Mouse (Mus musculus) cerebellum, postnatal 10 days (tissue): ENCODE measurements at regions not wholly inside any gene's neighbourhood (a gene's known extent, or its start where the extent isn't known, plus 50 kb on each side); places are given as distances from the start of the nearest gene placed in this dataset.

Source experiments
- DNase-seq, 2 experiments: peaks; one replicate each; pipeline ENCODE4 v3.0.0; 2021; ENCODE audit warnings: mixed read lengths in 2 of 2

GRCm38 (mm10) chr14:115015299-115015698 lies 76.7 kb upstream of the Gpc5 start:
- DNase-seq: peak in 1 of 2 experiments; percentile 9

GRCm38 (mm10) chr14:115017410-115018153 lies 74.4 kb upstream of the Gpc5 start:
- DNase-seq: peak; percentile 77 to 79

- DNase-seq: no peak
These were observed 64.0 kb upstream of the Gpc5 start for GRCm38 (mm10) chr14:115028011-115028410.

- no peak for DNase-seq
These were observed 60.3 kb upstream of the Gpc5 start for GRCm38 (mm10) chr14:115031734-115032133.

- DNase-seq: no peak
These were observed 58.5 kb upstream of the Gpc5 start for GRCm38 (mm10) chr14:115033375-115033969.

GRCm38 (mm10) chr14:115034718-115035437 lies 57.1 kb upstream of the Gpc5 start:
- DNase-seq: no peak

DNA sequence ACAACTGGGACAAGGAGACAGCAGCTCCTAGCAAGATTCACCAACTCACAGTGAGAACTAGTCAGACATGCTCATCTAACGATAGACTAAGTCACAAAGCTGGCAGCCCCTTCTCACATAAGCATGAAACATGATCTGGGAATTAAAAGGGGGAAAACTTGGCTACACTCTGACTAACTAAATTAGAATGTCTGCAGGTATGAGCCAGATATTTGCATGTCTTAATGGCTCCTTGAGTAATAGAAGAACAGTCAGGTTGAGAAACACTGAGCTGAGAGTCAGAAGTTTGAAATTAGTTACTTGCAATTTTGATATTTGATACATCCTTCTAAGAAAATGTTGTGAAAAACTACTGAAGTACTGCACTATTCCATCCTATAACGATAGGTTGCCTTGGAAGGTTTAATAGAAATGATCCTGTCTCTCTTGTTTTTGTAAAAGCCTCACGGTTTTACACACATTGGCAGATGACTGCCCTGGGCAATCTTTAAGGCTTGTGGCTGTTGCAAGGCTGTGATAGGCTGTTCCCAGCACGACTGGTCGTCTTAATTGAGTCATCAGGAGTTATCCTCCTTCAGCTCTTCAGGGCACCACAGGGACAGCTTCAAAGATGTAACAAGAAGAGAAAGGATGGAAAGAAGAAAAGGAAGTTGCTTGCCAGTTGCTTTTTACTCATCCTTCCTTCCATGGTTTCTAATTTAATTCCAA lies 54.8 kb upstream of the Gpc5 start:
- DNase-seq: no peak

DNA sequence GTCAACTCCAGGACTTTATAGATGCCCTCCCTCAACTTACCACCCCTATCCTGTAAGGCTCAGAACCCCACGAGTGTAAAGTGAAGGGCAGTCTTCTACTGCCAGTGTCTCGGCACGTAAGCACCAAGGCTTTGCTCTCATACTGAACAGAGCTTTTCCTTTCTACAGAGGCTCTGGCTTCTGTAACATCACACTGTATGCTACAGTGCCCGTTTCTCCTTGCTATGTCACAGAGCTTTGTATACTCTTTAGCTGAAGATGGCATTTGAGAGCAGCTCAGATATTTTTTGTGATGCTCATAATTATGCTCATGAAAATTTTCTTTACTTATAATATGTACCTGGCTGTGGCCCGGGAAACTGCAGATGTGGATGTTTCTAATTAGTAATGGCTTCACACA lies 53.2 kb upstream of the Gpc5 start:
- DNase-seq: no peak

DNA sequence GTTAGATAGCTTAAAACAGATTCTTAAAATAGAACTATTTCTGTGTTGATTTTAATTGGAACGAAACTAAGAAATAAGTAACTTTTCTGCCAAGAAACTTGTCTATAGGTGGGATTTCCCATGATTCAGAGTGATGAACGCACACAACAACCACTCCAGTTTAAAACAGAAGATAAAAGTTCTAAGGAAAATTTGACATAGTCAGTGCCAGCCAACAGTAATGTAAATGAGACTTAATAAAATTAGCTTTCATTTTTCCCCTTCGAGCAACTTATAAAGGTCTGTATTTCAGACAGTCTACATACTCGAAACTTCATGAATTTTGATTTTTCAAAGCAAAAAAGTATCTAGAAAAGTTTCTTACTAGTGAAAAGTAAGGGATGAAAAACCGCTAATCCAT lies 52.5 kb upstream of the Gpc5 start:
- no peak for DNase-seq

DNA sequence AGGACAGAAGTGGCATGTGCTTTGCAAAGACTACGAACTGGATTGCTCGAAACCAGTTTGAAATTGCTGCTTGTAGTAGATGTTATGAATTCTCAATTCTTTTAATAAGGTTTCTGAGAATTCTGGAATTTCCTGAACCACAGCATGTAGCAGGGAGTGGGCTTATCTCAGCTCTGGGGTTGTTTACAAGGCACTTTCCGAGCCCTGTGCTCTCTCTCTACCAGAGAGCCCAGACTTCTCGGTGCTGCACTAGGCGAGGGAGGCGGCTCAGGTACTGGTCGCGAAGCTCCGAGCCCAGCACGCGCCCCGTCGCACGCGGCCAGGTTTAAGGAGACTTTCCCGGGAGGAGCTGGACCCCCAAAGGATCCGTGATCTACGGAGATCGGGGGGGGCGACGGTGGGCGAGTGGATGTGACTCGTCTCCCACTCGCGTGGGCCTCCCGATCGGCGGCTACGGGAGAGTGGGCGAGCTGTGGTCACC lies 51.9 kb upstream of the Gpc5 start:
- DNase-seq: no peak

DNA sequence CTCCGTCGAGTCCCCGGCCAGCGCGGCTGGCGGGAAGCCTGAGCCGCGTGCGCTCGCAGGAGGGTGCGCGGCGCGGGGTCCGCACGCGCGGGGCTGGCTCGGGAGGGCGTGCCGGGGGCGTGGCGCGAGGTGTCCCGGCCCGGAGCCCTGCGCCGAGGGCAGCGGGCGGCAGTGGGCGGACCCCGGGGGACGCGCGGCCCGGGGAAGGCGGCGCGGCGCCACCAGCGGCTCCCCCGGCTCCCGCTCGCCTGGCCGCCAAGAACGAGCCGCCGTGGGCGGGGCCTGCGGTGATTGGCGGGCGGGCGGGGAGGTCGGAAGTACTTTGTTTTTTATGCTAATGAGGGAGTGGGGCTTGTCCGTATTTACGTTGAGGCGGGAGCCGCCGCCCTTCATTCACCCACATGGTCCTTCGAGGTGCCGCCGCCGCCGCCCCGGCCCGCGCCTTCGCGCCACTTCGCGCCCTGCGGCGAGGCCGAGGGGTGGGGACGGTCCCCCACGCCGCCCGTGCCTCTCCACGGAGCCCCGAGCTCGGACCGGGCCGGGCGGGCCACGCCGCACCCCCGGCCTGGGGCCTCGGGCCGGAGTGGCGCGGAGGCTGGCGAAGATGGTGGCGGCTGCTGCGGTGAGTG lies 51.3 kb upstream of the Gpc5 start:
- peak; percentile 80 to 90 for DNase-seq

DNA sequence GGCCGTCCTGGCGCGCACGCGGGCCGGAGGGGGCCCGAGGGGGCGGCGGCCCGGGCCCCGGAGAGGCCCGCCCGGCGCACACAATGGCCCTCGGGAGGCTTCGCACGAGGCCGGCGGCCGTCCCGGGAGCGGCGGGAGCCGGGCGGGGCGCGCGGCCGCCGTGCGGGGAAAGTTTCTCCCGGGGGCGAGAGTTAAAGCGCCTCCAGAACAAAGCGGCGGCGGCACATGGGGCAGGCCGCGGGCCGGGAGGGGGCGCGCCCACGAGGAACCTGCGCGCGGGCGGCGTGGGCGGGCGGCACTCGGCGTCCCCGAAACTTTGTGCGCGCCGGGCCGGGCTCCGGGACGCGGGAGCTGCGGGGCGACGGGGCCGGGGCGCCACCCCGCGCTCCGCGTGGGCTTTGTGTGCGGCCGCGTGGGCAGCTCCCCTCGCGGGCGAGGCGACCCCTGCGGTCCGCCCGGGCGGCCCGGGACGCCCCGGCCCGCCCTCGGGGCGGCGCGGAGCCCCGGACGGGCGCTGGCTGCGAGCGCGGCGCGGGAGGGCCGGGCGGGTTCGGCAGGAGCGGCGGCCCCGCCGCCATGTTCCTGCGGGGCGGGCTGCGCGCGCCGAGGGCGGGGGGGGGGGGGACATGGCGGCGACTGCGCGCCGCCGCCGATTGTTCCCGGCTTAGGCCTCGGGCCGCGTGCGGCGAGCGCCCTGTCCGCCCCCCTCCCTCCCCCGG lies 50.5 kb upstream of the Gpc5 start:
- peak; percentile 51 to 60 for DNase-seq

- peak; percentile 93 to 94 for DNase-seq
These were observed 49.9 kb upstream of the Gpc5 start for GRCm38 (mm10) chr14:115042055-115042564.
